Mouse (Mus musculus) myocyte (in vitro differentiated cells): ENCODE data around the gene Trip11.

ENCODE experiments used
- CEBPB ChIP-seq: IDR thresholded peaks from 2 replicates; pipeline ENCODE4 v1.6.1; 2011; ENCODE audit warnings: mild to moderate bottlenecking, moderate library complexity; ENCODE audit not compliant: poor library complexity, insufficient read depth, severe bottlenecking
- E2F4 ChIP-seq: IDR thresholded peaks from one replicate; pipeline ENCODE4 v1.6.1; 2011; ENCODE audit warnings: mild to moderate bottlenecking, control low read depth, moderate library complexity; ENCODE audit not compliant: insufficient read depth
- MAX ChIP-seq: IDR thresholded peaks from one replicate; pipeline ENCODE4 v1.6.1; 2011; ENCODE audit warnings: low read depth, mild to moderate bottlenecking, control low read depth
- MYOG ChIP-seq, 3 experiments: IDR thresholded peaks; one replicate each; pipeline ENCODE4 v1.6.1; 2011; ENCODE audit warnings: control low read depth in 2 of 3, low read depth in 2 of 3, mild to moderate bottlenecking in 2 of 3; ENCODE audit not compliant: insufficient read length in 2 of 3, control insufficient read depth in 1 of 3, insufficient read depth in 1 of 3
- POLR2A ChIP-seq: IDR thresholded peaks from one replicate; pipeline ENCODE4 v1.6.1; 2011; ENCODE audit warnings: low read depth, mild to moderate bottlenecking, control low read depth, moderate library complexity; ENCODE audit not compliant: insufficient read length
- REST ChIP-seq: IDR thresholded peaks from one replicate; pipeline ENCODE4 v1.6.1; 2011; ENCODE audit warnings: mild to moderate bottlenecking, control low read depth, moderate library complexity; ENCODE audit not compliant: insufficient read depth, insufficient read length
- SRF ChIP-seq: IDR thresholded peaks from one replicate; pipeline ENCODE4 v1.6.1; 2011; ENCODE audit warnings: low read depth; ENCODE audit not compliant: control insufficient read depth, insufficient read length
- TCF12 ChIP-seq: IDR thresholded peaks from one replicate; pipeline ENCODE4 v1.6.1; 2011; ENCODE audit warnings: mild to moderate bottlenecking, control low read depth; ENCODE audit not compliant: poor library complexity, insufficient read depth, severe bottlenecking
- TCF3 ChIP-seq: IDR thresholded peaks from one replicate; pipeline ENCODE4 v1.6.1; 2011; ENCODE audit warnings: low read depth, control low read depth; ENCODE audit not compliant: insufficient read length
- USF1 ChIP-seq: IDR thresholded peaks from one replicate; pipeline ENCODE4 v1.6.1; 2011; ENCODE audit warnings: low read depth, mild to moderate bottlenecking, control low read depth, moderate library complexity

DNA sequence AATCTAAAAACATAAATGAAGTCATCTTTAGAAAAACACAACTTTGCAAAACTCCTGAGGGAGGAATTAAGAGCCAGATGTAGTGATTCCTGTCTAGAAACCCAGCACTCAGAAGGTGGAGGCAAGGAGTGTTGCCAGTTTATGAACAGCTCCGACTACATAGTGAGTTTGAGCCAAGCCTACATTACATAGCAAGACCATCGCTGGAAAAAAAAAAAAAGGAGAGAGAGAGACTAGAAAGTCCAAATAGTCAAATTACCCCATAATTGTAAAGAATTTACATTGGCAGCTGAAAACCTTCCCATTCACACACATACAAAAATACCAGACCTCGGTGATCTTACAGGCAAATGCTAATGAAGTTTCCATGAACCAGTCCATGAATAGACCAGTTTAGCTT, 123.8 kb downstream of the Trip11 start:
- TF ChIP-seq POLR2A, result no peak
- no peak for TF ChIP-seq TCF12
- TF ChIP-seq USF1, result no peak
- TF ChIP-seq TCF3, result no peak
- no peak for TF ChIP-seq MAX
- TF ChIP-seq SRF, result no peak
- no peak for TF ChIP-seq MYOG (IDR thresholded peaks at IDR 0.05; ENCODE audit: control insufficient read depth in 1 of 3, insufficient read depth in 1 of 3, insufficient read length in 2 of 3, low read depth in 2 of 3)
- no peak for TF ChIP-seq E2F4
- TF ChIP-seq REST, result no peak
- no peak for TF ChIP-seq CEBPB
